Mouse (Mus musculus): Measurements from ENCODE around the gene Rpl38. TPM values are rescaled to one million over a fixed set of nuclear protein-coding genes. Genes with fewer than 3 reads are reported as not detected.

Rpl38 gene
- 1,049 and 1,157 TPM in 2 replicates for polyA plus RNA-seq (2015; fragmentation: Nextera tagmentation; extraction: Ambion mirVana)

- Histone ChIP-seq H3K4me1 (peaks cover 13% of the 10 kb centered on the region), H3K4me3 (peak within 1 kb of the TSS; percentile 94), H3K27me3 (peaks cover 8% of the 10 kb centered on the region), H3K36me3 (peaks cover 34% of the 10 kb centered on the region), H3K9me3 (no peaks in the 10 kb centered on the region), H3K4me2 (peak within 1 kb of the TSS; percentile 91), H3K27ac (peak within 1 kb of the TSS; percentile 94), H3K9ac (peak within 1 kb of the TSS; percentile 96)
- WGBS: 0% methylated on average over 15 of the region's 21 CpGs
- ATAC-seq (ENCODE audit: insufficient number of reproducible peaks, insufficient read depth, low FRiP score, low TSS enrichment, low read depth): peak; percentile 78
These were observed at the start of gene Rpl38 for GRCm38 (mm10) chr11:114668301-114668710. TSS of gene Rpl38 (plus strand) at chr11:114668524.

- Histone ChIP-seq H3K4me2 (no peak overlapping the region), H3K9me3 (no peaks in the 10 kb centered on the region), H3K36me3 (no peaks in the 10 kb centered on the region), H3K4me3 (no peak overlapping the region), H3K9ac (no peak overlapping the region), H3K27me3 (no peaks in the 10 kb centered on the region), H3K27ac (no peak overlapping the region), H3K4me1 (0 out of 2 replicates have a peak, but pooled peaks cover 3% of the 10 kb centered on the region)
- ATAC-seq (ENCODE audit: insufficient number of reproducible peaks, insufficient read depth, low FRiP score, low TSS enrichment, low read depth): no peak
- WGBS: 35% methylated on average over 17 of the region's 17 CpGs
These were observed 49.5 kb upstream of the Rpl38 start for GRCm38 (mm10) chr11:114618697-114619417.

- H3K9me3 ChIP-seq: peaks cover 6% of the 10 kb centered on the region; the same call in 1 of the 2 replicates
- H3K4me3 ChIP-seq: no peak overlapping the region
- H3K36me3 ChIP-seq: no peaks in the 10 kb centered on the region
- H3K27ac ChIP-seq: no peak overlapping the region
- no peak overlapping the region for H3K4me2 ChIP-seq
- 82% methylated on average over 13 of the region's 13 CpGs for WGBS
- no peaks in the 10 kb centered on the region for H3K4me1 ChIP-seq
- no peak overlapping the region for H3K9ac ChIP-seq
- H3K27me3 ChIP-seq: no peaks in the 10 kb centered on the region
- ATAC-seq (ENCODE audit: insufficient number of reproducible peaks, insufficient read depth, low FRiP score, low TSS enrichment, low read depth): no peak
These were observed 42.1 kb upstream of the Rpl38 start for GRCm38 (mm10) chr11:114626071-114626690.

- Histone ChIP-seq H3K36me3 (no peaks in the 10 kb centered on the region), H3K4me2 (no peak overlapping the region), H3K9me3 (peaks cover 6% of the 10 kb centered on the region; the same call in 1 of the 2 replicates), H3K9ac (no peak overlapping the region), H3K27me3 (no peaks in the 10 kb centered on the region), H3K4me3 (no peak overlapping the region), H3K4me1 (peaks cover 4% of the 10 kb centered on the region), H3K27ac (no peak overlapping the region)
- 80% methylated on average over 4 of the region's 6 CpGs for WGBS
- no peak for ATAC-seq (ENCODE audit: insufficient number of reproducible peaks, insufficient read depth, low FRiP score, low TSS enrichment, low read depth)
These were observed 41.3 kb upstream of the Rpl38 start for GRCm38 (mm10) chr11:114627036-114627435.

GRCm38 (mm10) chr11:114628032-114628431 is 40.3 kb upstream of the Rpl38 start:
- H3K27me3 ChIP-seq: no peaks in the 10 kb centered on the region
- 76% methylated on average over 12 of the region's 12 CpGs for WGBS
- peak; percentile 67; the same call in 1 of the 2 replicates for ATAC-seq (ENCODE audit: insufficient number of reproducible peaks, insufficient read depth, low FRiP score, low TSS enrichment, low read depth)

GRCm38 (mm10) chr11:114630044-114630443 is 38.3 kb upstream of the Rpl38 start:
- Histone ChIP-seq H3K4me3 (no peak overlapping the region), H3K36me3 (no peaks in the 10 kb centered on the region), H3K9ac (no peak overlapping the region), H3K27me3 (no peaks in the 10 kb centered on the region), H3K9me3 (peaks cover 6% of the 10 kb centered on the region; the same call in 1 of the 2 replicates), H3K4me1 (peaks cover 19% of the 10 kb centered on the region), H3K4me2 (no peak overlapping the region), H3K27ac (no peak overlapping the region)
- WGBS: 78% methylated on average over 5 of the region's 5 CpGs
- no peak for ATAC-seq (ENCODE audit: insufficient number of reproducible peaks, insufficient read depth, low FRiP score, low TSS enrichment, low read depth)

More at GRCm38 (mm10) chr11:114628032-114628431, 40.3 kb upstream of the Rpl38 start:
- Histone ChIP-seq H3K4me1 (peaks cover 9% of the 10 kb centered on the region), H3K36me3 (no peaks in the 10 kb centered on the region), H3K4me3 (no peak overlapping the region), H3K9me3 (peaks cover 6% of the 10 kb centered on the region; the same call in 1 of the 2 replicates), H3K9ac (no peak overlapping the region), H3K4me2 (no peak overlapping the region), H3K27ac (no peak overlapping the region)

GRCm38 (mm10) chr11:114632266-114632665 is 36.1 kb upstream of the Rpl38 start:
- WGBS: 45% methylated on average over 8 of the region's 8 CpGs
- Histone ChIP-seq H3K27ac (no peak overlapping the region), H3K9ac (no peak overlapping the region)

GRCm38 (mm10) chr11:114636292-114636691 is 32.0 kb upstream of the Rpl38 start:
- peaks cover 35% of the 10 kb centered on the region for H3K27me3 ChIP-seq

More at GRCm38 (mm10) chr11:114632266-114632665, 36.1 kb upstream of the Rpl38 start:
- peaks cover 5% of the 10 kb centered on the region for H3K27me3 ChIP-seq
- no peak overlapping the region for H3K4me2 ChIP-seq
- ATAC-seq (ENCODE audit: insufficient number of reproducible peaks, insufficient read depth, low FRiP score, low TSS enrichment, low read depth): no peak
- no peaks in the 10 kb centered on the region for H3K36me3 ChIP-seq
- peaks cover 6% of the 10 kb centered on the region; the same call in 1 of the 2 replicates for H3K9me3 ChIP-seq
- peaks cover 36% of the 10 kb centered on the region for H3K4me1 ChIP-seq
- H3K4me3 ChIP-seq: no peak overlapping the region

GRCm38 (mm10) chr11:114636727-114637505 is 31.4 kb upstream of the Rpl38 start:
- H3K9me3 ChIP-seq: no peaks in the 10 kb centered on the region
- H3K36me3 ChIP-seq: no peaks in the 10 kb centered on the region
- ATAC-seq (ENCODE audit: insufficient number of reproducible peaks, insufficient read depth, low FRiP score, low TSS enrichment, low read depth): no peak
- H3K4me1 ChIP-seq: peaks cover 42% of the 10 kb centered on the region
- H3K27ac ChIP-seq: no peak overlapping the region
- WGBS: 53% methylated on average over 35 of the region's 35 CpGs
- H3K4me2 ChIP-seq: peak overlapping the region; percentile 45
- no peak overlapping the region for H3K9ac ChIP-seq
- H3K4me3 ChIP-seq: peak overlapping the region; percentile 9; the same call in 1 of the 2 replicates
- peaks cover 35% of the 10 kb centered on the region for H3K27me3 ChIP-seq

More at GRCm38 (mm10) chr11:114636292-114636691, 32.0 kb upstream of the Rpl38 start:
- H3K27ac ChIP-seq: no peak overlapping the region
- no peak overlapping the region for H3K9ac ChIP-seq
- H3K4me1 ChIP-seq: peaks cover 45% of the 10 kb centered on the region
- peak; percentile 43; the same call in 1 of the 2 replicates for ATAC-seq (ENCODE audit: insufficient number of reproducible peaks, insufficient read depth, low FRiP score, low TSS enrichment, low read depth)
- H3K4me2 ChIP-seq: peak overlapping the region; percentile 45
- H3K9me3 ChIP-seq: no peaks in the 10 kb centered on the region
- 0% methylated on average over 6 of the region's 6 CpGs for WGBS
- peak overlapping the region; percentile 9; the same call in 1 of the 2 replicates for H3K4me3 ChIP-seq
- no peaks in the 10 kb centered on the region for H3K36me3 ChIP-seq

GRCm38 (mm10) chr11:114638647-114639290 is 29.6 kb upstream of the Rpl38 start:
- H3K4me3 ChIP-seq: no peak overlapping the region
- WGBS: 40% methylated on average over 10 of the region's 10 CpGs
- peaks cover 30% of the 10 kb centered on the region for H3K4me1 ChIP-seq
- no peak overlapping the region for H3K27ac ChIP-seq
- ATAC-seq (ENCODE audit: insufficient number of reproducible peaks, insufficient read depth, low FRiP score, low TSS enrichment, low read depth): no peak
- no peak overlapping the region for H3K9ac ChIP-seq
- no peaks in the 10 kb centered on the region for H3K36me3 ChIP-seq
- H3K9me3 ChIP-seq: no peaks in the 10 kb centered on the region
- H3K4me2 ChIP-seq: no peak overlapping the region
- peaks cover 35% of the 10 kb centered on the region for H3K27me3 ChIP-seq

- 6% methylated on average over 19 of the region's 19 CpGs for WGBS
- Histone ChIP-seq H3K4me3 (no peak overlapping the region), H3K9me3 (no peaks in the 10 kb centered on the region), H3K27me3 (peaks cover 35% of the 10 kb centered on the region), H3K36me3 (no peaks in the 10 kb centered on the region), H3K4me2 (peak overlapping the region; percentile 30), H3K4me1 (peaks cover 26% of the 10 kb centered on the region), H3K27ac (no peak overlapping the region), H3K9ac (no peak overlapping the region)
- ATAC-seq (ENCODE audit: insufficient number of reproducible peaks, insufficient read depth, low FRiP score, low TSS enrichment, low read depth): no peak
These were observed 28.6 kb upstream of the Rpl38 start for GRCm38 (mm10) chr11:114639681-114640103.
